In genomic region chr14:48099354-48099753, GRCm38 (mm10) we compare ENCODE assay signal across 17 mouse cellular contexts.
"Had no signal": no experiment of that assay in that cellular context is flagged by ENCODE, and none has a peak within 500 bp of the region (broad histone marks: within the 10 kb centered on the region; RNA-seq: fewer than 3 reads in every experiment).

No protein-coding gene starts in this region.

- H3K4me2 ChIP-seq: limb, embryonic 13.5 days; liver, embryonic 13.5 days; midbrain, embryonic 15.5 days; neural tube, embryonic 13.5 days had no signal

- H3K4me1 ChIP-seq: liver, embryonic 13.5 days; midbrain, embryonic 15.5 days; neural tube, embryonic 13.5 days had no signal

- H3K9me3 ChIP-seq: limb, embryonic 13.5 days; liver, embryonic 13.5 days; midbrain, embryonic 10.5 days; midbrain, embryonic 15.5 days; neural tube, embryonic 13.5 days had no signal

- H3K4me3 ChIP-seq: layer of hippocampus, adult 2 months; limb, embryonic 13.5 days; liver, embryonic 13.5 days; midbrain, embryonic 10.5 days; midbrain, embryonic 15.5 days; neural tube, embryonic 13.5 days had no signal

- H3K9ac ChIP-seq: limb, embryonic 13.5 days; liver, embryonic 13.5 days; midbrain, embryonic 15.5 days; neural tube, embryonic 13.5 days had no signal

- DNase-seq: kidney, adult 8-10 months; kidney, postnatal 36 days; left cerebral cortex, postnatal 4 days; liver, embryonic 13.5 days; lung, adult 18-20 months; lung, postnatal 4 days; retina, postnatal 1 day; right cerebral cortex, postnatal 4 days; spleen, adult 18-20 months; thymus, adult 2 months; thymus, postnatal 25 days had no signal

- ATAC-seq: midbrain, embryonic 15.5 days had no signal

- H3K27me3 ChIP-seq: limb, embryonic 13.5 days; liver, embryonic 13.5 days; midbrain, embryonic 15.5 days; neural tube, embryonic 13.5 days had no signal

- H3K27ac ChIP-seq: kidney, postnatal 0 days; layer of hippocampus, adult 2 months; limb, embryonic 13.5 days; liver, embryonic 13.5 days; midbrain, embryonic 10.5 days; midbrain, embryonic 15.5 days; neural tube, embryonic 13.5 days had no signal

- H3K36me3 ChIP-seq: limb, embryonic 13.5 days; liver, embryonic 13.5 days; midbrain, embryonic 10.5 days; midbrain, embryonic 15.5 days; neural tube, embryonic 13.5 days had no signal
